Mouse (Mus musculus): Measurements from ENCODE around the gene 5330417C22Rik. TPM values are rescaled to one million over a fixed set of nuclear protein-coding genes. Genes with fewer than 3 reads are reported as not detected.
A peak's percentile ranks its signal among the peaks of the same experiment; 100 is the strongest.

5330417C22Rik gene
- total RNA-seq, 2 experiments from 2014 or later = 26.1 to 29.7 TPM

GRCm38 (mm10) chr3:108466425-108466824, 69.9 kb downstream of the 5330417C22Rik start:
- DNase-seq = peak in 1 of 2 experiments; percentile 27

- no peak for DNase-seq
Observed at GRCm38 (mm10) chr3:108458866-108459265, 77.5 kb downstream of the 5330417C22Rik start.

GRCm38 (mm10) chr3:108458380-108458779, 78.0 kb downstream of the 5330417C22Rik start:
- DNase-seq = no peak

- no peak for DNase-seq
Observed at GRCm38 (mm10) chr3:108454172-108454571, 82.2 kb downstream of the 5330417C22Rik start.

GRCm38 (mm10) chr3:108451969-108452368, 84.4 kb downstream of the 5330417C22Rik start:
- DNase-seq = no peak

GRCm38 (mm10) chr3:108445366-108445705, 91.0 kb downstream of the 5330417C22Rik start:
- DNase-seq = no peak

- peak; percentile 85 to 86 for DNase-seq
Observed at GRCm38 (mm10) chr3:108444698-108445365, 91.5 kb downstream of the 5330417C22Rik start, which contains the start of gene Sars. Gene Sars, minus strand, starts transcription at chr3:108445209.

- DNase-seq = peak in 1 of 2 experiments; percentile 25
Observed at GRCm38 (mm10) chr3:108444029-108444428, 92.3 kb downstream of the 5330417C22Rik start.

GRCm38 (mm10) chr3:108436380-108436714, 100.0 kb downstream of the 5330417C22Rik start:
- DNase-seq = no peak

GRCm38 (mm10) chr3:108435701-108436379, 100.5 kb downstream of the 5330417C22Rik start:
- no peak for DNase-seq

GRCm38 (mm10) chr3:108433881-108434495, 102.3 kb downstream of the 5330417C22Rik start:
- DNase-seq = no peak

GRCm38 (mm10) chr3:108433188-108433880, 103.0 kb downstream of the 5330417C22Rik start:
- no peak for DNase-seq

- no peak for DNase-seq
Observed at GRCm38 (mm10) chr3:108432542-108433187, 103.7 kb downstream of the 5330417C22Rik start.

GRCm38 (mm10) chr3:108425624-108426018, 110.7 kb downstream of the 5330417C22Rik start:
- DNase-seq = no peak

- DNase-seq = no peak
Observed at GRCm38 (mm10) chr3:108424944-108425623, 111.3 kb downstream of the 5330417C22Rik start.

- peak; percentile 47 to 59 for DNase-seq
Observed at GRCm38 (mm10) chr3:108423844-108424801, 112.2 kb downstream of the 5330417C22Rik start.

- DNase-seq = no peak
Observed at GRCm38 (mm10) chr3:108423006-108423405, 113.3 kb downstream of the 5330417C22Rik start.

GRCm38 (mm10) chr3:108415831-108416223, 120.5 kb downstream of the 5330417C22Rik start:
- DNase-seq = peak; percentile 83 to 84

- peak; percentile 46 to 48 for DNase-seq
Observed at GRCm38 (mm10) chr3:108414857-108415830, 121.2 kb downstream of the 5330417C22Rik start, which contains the start of gene Celsr2. Gene Celsr2, minus strand, starts transcription at chr3:108415552.
